Mouse (Mus musculus): Measurements from ENCODE around the gene Selenom. TPM values are rescaled to one million over a fixed set of nuclear protein-coding genes. Genes with fewer than 3 reads are reported as not detected.
A peak's percentile ranks its signal among the peaks of the same experiment; 100 is the strongest.

The Selenom gene
- total RNA-seq (2021), result 100 to 1,000 TPM; 250 to 255 TPM
- long read RNA-seq, transcript Selenom-201 (5 exons, 707 nt), result major isoform, 292 of 312 reads
- long read RNA-seq, partial matches to known transcripts, result 3 of 312 reads
- long read RNA-seq, other reads (novel, unspliced or antisense), result 17 of 312 reads

- peak; percentile 93 to 94 for DNase-seq (ENCODE audit: low spot score in 2 of 2)
Measured at GRCm38 (mm10) chr11:3514529-3515054, at the start of gene Selenom. Selenom (plus strand) TSS chr11:3514684.

- no peak for DNase-seq (ENCODE audit: low spot score in 2 of 2)
Measured at GRCm38 (mm10) chr11:3471448-3471850, 43.0 kb upstream of the Selenom start.

GRCm38 (mm10) chr11:3472484-3472883 lies 42.0 kb upstream of the Selenom start:
- peak; percentile 92 to 93 for DNase-seq (ENCODE audit: low spot score in 2 of 2)

DNA sequence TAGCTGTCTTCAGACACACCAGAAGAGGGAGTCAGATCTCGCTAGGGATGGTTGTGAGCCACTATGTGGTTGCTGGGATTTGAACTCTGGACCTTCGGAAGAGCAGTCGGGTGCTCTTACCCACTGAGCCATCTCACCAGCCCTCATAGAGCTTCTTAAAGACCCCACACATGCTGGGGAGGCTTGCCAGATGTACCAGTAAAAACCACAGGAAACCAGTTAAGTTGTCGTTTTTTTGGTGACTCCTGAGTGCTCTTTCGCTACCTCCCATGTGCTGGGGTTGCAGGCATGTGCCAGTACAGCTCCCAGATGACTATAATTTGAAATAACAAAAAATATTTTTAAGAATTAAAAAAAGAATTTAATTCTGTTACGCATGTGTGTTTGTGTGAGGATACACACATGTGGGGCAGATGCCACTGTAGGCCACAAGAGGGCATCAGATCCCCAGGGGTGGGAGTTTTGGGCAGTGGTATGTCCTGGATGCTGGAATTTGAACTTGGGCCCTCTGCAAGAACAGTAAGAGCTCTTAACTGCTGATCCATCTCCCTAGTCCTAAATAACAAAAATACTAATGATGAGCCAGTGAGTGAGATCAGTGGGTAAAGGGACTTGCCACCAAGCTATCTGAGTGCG lies 39.9 kb upstream of the Selenom start:
- peak in 1 of 2 experiments; percentile 37 for DNase-seq (ENCODE audit: low spot score in 2 of 2)

DNA sequence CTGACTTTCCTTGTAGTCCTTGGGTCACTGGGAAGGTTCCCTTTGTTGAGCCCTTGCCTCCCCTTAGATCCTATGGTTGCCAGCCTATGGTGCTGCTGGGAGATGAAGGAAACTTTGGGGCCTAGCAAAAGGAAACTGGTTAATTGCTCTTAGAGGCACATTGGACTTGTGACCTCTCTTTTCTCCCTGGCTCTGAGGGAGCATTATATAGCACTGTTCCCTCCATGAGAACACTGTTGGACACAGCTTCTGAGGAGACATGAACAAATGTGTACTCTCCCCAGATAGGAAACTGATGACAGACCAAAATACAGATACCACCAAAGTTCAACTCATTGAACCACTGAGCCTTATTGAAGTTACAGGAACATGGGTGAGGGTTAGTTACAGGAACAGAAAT lies 39.0 kb upstream of the Selenom start:
- DNase-seq (ENCODE audit: low spot score in 2 of 2), result no peak

GRCm38 (mm10) chr11:3483980-3484642 lies 30.4 kb upstream of the Selenom start:
- DNase-seq (ENCODE audit: low spot score in 2 of 2), result peak; percentile 58 to 63

DNA sequence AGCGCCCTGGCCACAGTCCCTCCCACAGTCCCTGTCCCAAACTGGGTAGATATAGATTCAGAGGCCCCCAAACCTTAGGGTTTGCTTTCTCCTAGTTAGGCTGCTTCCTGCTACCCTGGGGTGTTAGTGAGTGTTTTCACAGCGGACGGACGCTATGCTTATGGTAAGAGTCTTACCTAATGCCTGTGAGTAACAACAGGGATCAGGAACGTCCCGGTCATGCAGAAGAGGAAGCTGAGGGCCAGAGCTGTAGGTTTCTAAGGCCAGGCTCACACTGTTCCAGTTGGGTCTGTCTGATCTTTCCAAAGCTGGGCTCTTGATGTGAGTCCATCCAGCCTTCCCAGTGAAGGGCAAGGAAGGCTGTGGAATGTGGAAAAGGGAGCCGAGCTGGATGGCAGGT lies 28.1 kb upstream of the Selenom start:
- DNase-seq (ENCODE audit: low spot score in 2 of 2), result no peak

GRCm38 (mm10) chr11:3487952-3488570 lies 26.4 kb upstream of the Selenom start, which contains the start of gene Pla2g3:
Pla2g3 (plus strand) TSS chr11:3488284.
- DNase-seq (ENCODE audit: low spot score in 2 of 2), result no peak

DNA sequence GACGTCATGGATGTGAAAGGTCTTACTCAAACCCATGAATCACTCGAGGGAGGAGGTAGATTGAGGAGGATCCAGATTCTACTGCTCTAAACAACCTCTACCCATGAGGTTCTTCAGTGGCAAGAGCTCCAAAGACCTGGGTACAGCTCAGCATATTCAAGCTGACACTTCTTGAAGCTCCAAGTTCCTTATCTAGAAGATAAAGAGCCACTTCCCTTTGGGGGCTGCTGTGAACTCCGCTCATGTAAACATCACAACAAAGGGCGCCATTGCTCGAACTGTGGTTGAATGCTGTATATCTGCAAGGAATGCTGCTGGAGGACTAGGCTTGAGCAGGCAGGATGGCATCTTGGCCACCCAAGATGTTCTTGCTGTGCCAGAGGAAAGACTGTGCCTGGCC lies 25.4 kb upstream of the Selenom start:
- no peak for DNase-seq (ENCODE audit: low spot score in 2 of 2)

DNA sequence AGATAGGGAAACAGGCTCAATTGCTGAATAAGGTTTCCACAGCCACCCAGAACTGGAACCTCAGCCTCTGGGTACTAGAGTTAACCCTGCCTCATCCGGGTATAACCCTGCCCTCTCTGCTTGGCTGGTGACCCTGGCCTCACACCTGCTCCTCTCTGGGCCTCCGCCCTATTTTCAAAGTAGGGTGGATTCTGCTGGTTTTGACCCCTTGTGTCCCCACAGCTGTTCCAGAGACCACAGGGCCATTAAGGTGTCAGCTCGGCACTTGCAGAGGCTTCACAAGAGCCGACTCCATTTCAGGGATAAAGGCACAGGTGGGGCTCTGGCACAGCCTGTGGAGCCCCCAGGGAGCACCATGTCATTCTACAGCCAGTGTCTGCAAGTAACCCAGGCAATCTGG lies 21.7 kb upstream of the Selenom start:
- DNase-seq (ENCODE audit: low spot score in 2 of 2), result no peak

GRCm38 (mm10) chr11:3494857-3495256 lies 19.6 kb upstream of the Selenom start:
- DNase-seq (ENCODE audit: low spot score in 2 of 2), result peak in 1 of 2 experiments; percentile 53

DNA sequence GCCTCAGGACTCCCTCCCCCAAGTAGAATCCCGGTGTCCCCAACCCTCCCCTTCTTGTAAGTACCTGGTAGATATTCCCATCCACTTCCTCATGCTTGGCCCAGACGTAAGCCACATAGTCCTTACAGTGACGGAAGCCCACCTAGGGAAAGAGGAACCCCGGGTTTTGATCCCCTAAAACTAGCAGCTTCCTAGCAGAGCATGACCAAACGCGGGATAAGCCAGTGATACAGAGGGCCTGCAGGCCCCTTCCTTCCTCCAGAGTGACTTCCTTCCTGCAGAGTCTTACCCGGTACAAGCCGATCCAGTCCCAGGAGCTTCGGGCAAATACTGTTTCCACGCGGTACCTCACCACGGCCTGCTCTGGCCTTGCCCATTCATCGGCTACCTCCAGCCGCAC lies 19.0 kb upstream of the Selenom start:
- DNase-seq (ENCODE audit: low spot score in 2 of 2), result no peak

DNA sequence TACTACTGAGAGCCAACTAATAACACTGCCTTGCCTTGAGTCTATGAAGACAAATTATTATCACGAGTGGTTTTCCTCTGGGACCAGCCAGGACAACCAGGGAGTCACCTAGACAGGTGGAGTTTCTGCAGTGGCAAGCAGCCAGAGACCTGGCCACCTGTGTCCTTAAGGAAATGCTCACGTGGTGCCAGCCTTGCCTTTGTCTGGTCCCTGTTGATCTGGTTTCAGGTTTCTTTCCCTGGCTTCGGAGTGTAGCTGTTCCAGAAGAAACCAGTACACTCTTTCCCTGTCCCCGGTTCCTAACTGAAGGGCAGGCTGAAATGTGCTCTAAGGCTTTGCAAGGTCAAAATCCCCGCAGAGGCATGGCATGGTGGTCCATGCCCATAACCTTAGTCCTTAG lies 17.7 kb upstream of the Selenom start:
- DNase-seq (ENCODE audit: low spot score in 2 of 2), result no peak

- DNase-seq (ENCODE audit: low spot score in 2 of 2), result no peak
Measured at GRCm38 (mm10) chr11:3497296-3497695, 17.2 kb upstream of the Selenom start.

GRCm38 (mm10) chr11:3502057-3502456 lies 12.4 kb upstream of the Selenom start:
- no peak for DNase-seq (ENCODE audit: low spot score in 2 of 2)

- DNase-seq (ENCODE audit: low spot score in 2 of 2), result no peak
Measured at GRCm38 (mm10) chr11:3502459-3503072, 11.9 kb upstream of the Selenom start.

DNA sequence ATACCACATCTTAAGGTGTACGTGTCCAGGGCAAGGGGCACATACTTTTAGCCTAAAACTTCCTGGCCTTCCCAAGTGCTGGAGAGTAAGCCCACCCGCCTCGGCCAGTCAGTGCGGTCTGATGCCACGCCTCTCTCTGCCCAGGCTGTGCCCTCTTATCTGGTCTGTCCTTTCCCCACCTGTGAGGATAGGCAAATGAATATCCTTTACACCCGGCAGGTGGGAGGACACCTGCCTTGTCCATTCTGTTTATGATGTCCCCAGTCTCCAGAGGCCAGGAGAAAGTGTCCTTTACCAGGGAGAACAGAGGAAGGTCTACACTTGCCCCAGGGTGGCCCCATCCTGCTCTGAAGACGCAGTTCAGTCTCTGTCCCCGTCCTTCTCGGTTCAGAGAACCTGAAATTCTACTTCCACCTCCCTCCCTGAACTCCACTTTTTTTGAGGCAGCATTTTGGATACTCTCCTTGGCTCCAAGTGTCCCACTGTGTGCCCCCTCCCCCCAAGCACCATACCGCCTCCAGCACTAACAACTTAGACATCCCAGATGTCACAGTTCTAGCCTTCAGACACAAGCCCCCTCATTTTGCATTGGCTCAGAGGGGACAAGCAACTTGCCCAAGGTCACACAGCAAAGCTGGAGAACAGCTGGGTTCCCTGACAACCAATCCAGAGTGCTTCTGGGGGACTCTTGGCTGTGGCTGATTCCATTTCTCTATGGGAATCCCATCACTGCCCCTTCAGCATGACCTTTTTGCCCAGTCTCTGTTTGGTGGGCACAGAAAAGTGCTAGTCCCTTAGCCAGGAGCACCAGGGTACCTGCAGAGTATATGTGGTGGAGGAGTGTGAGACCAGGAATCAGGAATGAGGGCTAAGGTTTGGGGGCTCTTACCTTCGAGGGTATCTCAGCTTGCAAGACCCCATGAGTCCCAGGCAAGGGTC lies 10.5 kb upstream of the Selenom start:
- DNase-seq (ENCODE audit: low spot score in 2 of 2), result no peak

DNA sequence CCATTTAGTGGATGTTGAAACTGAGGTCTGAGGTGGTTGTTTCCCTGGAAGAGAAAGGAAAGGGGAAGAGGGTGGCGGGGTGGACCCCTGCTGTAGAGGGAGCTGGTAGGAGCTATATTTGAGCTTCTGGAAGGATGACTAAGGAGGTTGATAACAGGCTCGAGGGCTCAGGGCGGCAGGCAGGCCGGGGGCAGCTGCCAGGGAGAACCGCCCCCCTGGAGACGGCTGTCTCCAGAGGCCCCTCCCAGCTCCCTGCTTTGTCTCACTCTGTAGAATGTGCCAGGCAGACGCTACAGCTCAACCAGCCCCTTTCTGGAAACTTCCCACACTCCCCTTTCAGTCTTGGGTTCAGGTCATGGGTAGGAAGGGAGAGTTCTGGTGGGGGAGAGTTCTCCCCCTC lies 6.3 kb upstream of the Selenom start:
- DNase-seq (ENCODE audit: low spot score in 2 of 2), result no peak

- no peak for DNase-seq (ENCODE audit: low spot score in 2 of 2)
Measured at GRCm38 (mm10) chr11:3509181-3510085, 5.1 kb upstream of the Selenom start.
